Mouse (Mus musculus) stomach, postnatal 0 days (tissue): ENCODE data around the gene Afap1l2. TPM values are rescaled to one million over a fixed set of nuclear protein-coding genes. Genes with fewer than 3 reads are reported as not detected.

Experiments used
- ATAC-seq: fragments of 200-750 bp; cut with Nextera tagmentation; 2 replicates; pipeline ENCODE4 v1.8.0; 2017; ENCODE audit not compliant: low FRiP score, low TSS enrichment
- DNase-seq: peaks from one replicate; pipeline ENCODE4 v3.0.0-alpha.2; 2016; ENCODE audit warnings: low spot score
- H3K27ac ChIP-seq: fragments of 300-500 bp; sonication (generic); replicated peaks from 2 replicates; pipeline ENCODE4 v1.5.1; 2014; ENCODE audit warnings: mild to moderate bottlenecking, control low read depth
- H3K27me3 ChIP-seq: fragments of 300-500 bp; sonication (generic); 2 replicates; pipeline ENCODE4 v1.6.1; 2014; ENCODE audit warnings: low read length; ENCODE audit not compliant: control insufficient read depth, insufficient read depth
- H3K36me3 ChIP-seq: fragments of 300-500 bp; sonication (generic); 2 replicates; pipeline ENCODE4 v1.6.1; 2014; ENCODE audit warnings: low read length, mixed read lengths; ENCODE audit not compliant: control insufficient read depth, insufficient read depth
- H3K4me1 ChIP-seq: fragments of 300-500 bp; sonication (generic); replicated peaks from 2 replicates; pipeline ENCODE4 v1.6.1; 2014; ENCODE audit warnings: antibody characterized with exemption; ENCODE audit not compliant: control insufficient read depth, insufficient read depth
- H3K4me2 ChIP-seq: fragments of 300-500 bp; sonication (generic); replicated peaks from 2 replicates; pipeline ENCODE4 v1.6.1; 2014; ENCODE audit warnings: low read depth, mild to moderate bottlenecking, control low read depth, moderate library complexity
- H3K4me3 ChIP-seq: fragments of 300-500 bp; sonication (generic); 2 replicates; pipeline ENCODE4 v1.5.1; 2014; ENCODE audit warnings: low read depth, low read length, control low read depth
- H3K9ac ChIP-seq: fragments of 300-500 bp; sonication (generic); 2 replicates; pipeline ENCODE4 v1.6.1; 2014; ENCODE audit warnings: mild to moderate bottlenecking, low read length, control low read depth, mixed read lengths
- H3K9me3 ChIP-seq: fragments of 300-500 bp; sonication (generic); 2 replicates; pipeline ENCODE4 v1.6.1; 2016; ENCODE audit warnings: low read length; ENCODE audit not compliant: control insufficient read depth
- CTCF ChIP-seq: IDR thresholded peaks from 2 replicates; pipeline ENCODE4 v1.5.1; 2016; ENCODE audit warnings: antibody characterized with exemption, low read depth, mild to moderate bottlenecking, moderate library complexity
- EP300 ChIP-seq: optimal IDR thresholded peaks from 2 replicates; pipeline ENCODE3; 2016; ENCODE audit warnings: antibody characterized with exemption
- WGBS: fragments of 180-500 bp; shearing (Covaris S2); extraction: QIAGEN DNeasy Blood & Tissue Kit; methylation state at CpG from one replicate; pipeline ENCODE4 v1.1.7; 2014; 5-methylcytosine and 5-hydroxymethylcytosine counted together
- polyA plus RNA-seq: library from polyadenylated mRNA; unstranded; fragments of >200 nt; fragmentation: Nextera tagmentation; extraction: Ambion mirVana; gene quantifications from 2 replicates; pipeline ENCODE4 v1.2.1, GENCODE M21; 2015

The Afap1l2 gene
- 9.0 and 11.0 TPM in 2 replicates for polyA plus RNA-seq

DNA sequence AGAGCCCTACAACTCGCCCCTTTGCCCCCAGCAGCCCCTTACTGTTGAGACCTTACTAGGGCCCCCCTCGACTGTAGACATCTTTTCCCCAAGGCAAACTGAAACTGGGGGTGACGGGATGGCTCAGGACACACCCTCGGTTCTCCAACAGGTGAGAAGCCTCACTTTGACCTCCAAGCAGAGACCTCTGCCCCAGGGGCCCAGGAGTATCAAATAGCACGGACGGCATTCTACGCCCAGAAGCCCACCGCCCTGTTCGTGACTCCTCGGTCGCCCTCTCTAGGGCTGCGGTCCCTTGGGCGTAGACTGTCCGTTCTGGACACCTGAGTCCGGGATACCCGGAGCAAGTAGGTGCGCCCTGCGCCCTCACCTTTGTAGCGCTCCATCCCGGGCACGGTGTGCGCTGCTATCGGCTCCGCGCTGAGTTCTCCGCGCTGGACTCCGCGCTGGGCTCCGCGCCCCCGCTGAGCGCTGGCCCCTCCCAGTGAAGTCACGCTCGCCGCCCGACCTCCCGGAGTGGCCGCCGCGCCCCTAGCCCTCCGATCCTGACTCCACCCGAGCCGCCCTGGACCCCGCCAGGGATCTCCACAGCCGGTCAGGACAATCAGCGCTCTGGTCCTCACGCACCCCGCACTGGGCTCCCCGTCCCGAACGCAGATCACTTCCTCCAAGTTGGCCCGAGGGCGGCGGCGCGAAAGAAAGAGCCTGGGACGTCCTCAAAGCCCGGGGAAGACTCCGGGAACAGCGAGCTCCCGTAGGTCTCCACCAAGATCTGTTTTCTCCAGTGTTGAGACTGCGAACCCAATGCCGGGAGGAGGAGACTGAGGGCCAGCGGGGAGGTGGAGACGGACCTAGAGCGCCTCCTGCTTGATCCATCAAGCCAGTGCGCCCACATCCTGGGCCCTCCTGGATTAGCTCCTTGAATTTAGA lies at the start of gene Afap1l2:
TSS of gene Afap1l2 (minus strand) at position 448 of the 930 bp plus-strand sequence.
- peak; percentile 63 for ATAC-seq
- Histone ChIP-seq H3K9ac (peak within 1 kb of the TSS; percentile 76), H3K27ac (peak within 1 kb of the TSS; percentile 56), H3K4me3 (peak within 1 kb of the TSS; percentile 60), H3K9me3 (no peaks in the 10 kb centered on the region), H3K4me1 (no peaks in the 10 kb centered on the region), H3K27me3 (0 out of 2 replicates have a peak, but pooled peaks cover 2% of the 10 kb centered on the region), H3K36me3 (no peaks in the 10 kb centered on the region), H3K4me2 (peak within 1 kb of the TSS; percentile 90)
- peak; percentile 67 for DNase-seq
- TF ChIP-seq EP300, result no peak
- TF ChIP-seq CTCF, result peak; percentile 78
- 2% methylated on average over 67 of the region's 68 CpGs for WGBS

DNA sequence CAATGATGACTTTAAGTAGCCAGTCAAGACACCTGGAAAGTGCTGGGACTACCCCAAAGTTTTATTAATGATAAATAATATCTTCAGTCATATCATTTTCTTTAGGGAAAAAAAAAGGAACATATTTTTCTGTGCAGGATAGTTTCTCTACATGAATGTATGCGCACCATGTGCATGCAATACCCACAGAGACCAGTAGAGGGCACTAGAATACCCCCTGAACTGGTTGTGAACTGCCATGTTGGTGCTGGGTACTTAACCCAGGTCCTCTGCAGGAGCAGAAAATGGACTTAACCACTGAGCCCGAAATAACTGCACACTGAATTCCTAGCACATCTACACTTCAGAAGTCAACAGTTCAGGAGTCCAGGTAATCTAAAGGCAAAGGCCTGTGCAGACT lies 49.5 kb upstream of the Afap1l2 start:
- TF ChIP-seq EP300 (no peak), CTCF (peak; percentile 52)
- DNase-seq (no peak), ATAC-seq (no peak)
- H3K4me1 ChIP-seq, result no peaks in the 10 kb centered on the region
- H3K36me3 ChIP-seq, result peaks cover 12% of the 10 kb centered on the region
- no peak overlapping the region for H3K4me2 ChIP-seq
- 95% methylated on average over 2 of the region's 2 CpGs for WGBS
- no peak overlapping the region for H3K27ac ChIP-seq
- no peak overlapping the region for H3K4me3 ChIP-seq
- H3K9ac ChIP-seq, result no peak overlapping the region
- H3K27me3 ChIP-seq, result no peaks in the 10 kb centered on the region
- H3K9me3 ChIP-seq, result no peaks in the 10 kb centered on the region; the same call in 1 of the 2 replicates

DNA sequence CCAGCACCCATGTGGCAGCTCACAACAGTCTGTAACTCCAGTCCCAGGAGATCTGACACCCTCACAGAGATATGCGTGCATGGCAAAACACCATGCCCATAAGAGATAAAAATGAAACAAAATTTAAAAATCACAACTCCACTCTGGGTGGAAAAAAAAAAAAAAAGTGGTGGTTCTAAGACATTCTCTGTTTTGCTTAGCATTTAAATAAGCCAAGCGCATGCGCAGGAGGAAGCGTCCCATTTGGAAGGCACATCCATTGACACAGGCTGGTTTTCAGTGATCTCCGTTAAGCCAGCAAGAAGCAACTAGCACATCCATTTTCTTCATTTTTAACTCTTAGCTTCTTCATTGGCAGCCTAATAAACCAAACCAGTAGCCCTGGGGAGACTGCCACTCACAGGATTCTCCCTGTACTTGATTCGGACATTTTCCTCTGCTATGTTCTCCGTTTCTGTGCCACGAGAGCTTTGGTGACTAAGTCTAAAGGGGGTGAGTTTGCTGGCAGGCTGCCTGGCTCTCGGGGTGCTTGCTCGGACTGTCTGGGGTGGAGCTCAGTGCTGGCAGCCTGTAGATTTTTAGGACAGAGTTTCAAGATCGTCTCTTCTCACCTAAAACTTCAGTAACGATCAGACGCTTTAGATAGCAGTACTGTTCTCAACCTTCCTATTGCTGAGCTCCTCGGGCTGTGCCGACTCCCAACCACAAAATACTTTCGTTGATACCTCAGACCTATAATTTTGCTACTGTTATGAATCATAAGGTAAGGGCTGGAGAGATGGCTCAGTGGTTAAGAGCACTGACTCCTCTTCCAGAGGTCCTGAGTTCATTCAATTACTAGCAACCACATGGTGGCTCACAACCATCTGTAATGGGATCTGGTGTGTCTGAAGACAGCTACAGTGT lies 47.4 kb upstream of the Afap1l2 start:
- TF ChIP-seq CTCF (no peak), EP300 (no peak)
- no peak overlapping the region for H3K27ac ChIP-seq
- H3K4me2 ChIP-seq, result no peak overlapping the region
- no peaks in the 10 kb centered on the region; the same call in 1 of the 2 replicates for H3K9me3 ChIP-seq
- no peaks in the 10 kb centered on the region for H3K27me3 ChIP-seq
- no peak overlapping the region for H3K4me3 ChIP-seq
- ATAC-seq (no peak), DNase-seq (no peak)
- H3K36me3 ChIP-seq, result peaks cover 9% of the 10 kb centered on the region
- no peak overlapping the region for H3K9ac ChIP-seq
- no peaks in the 10 kb centered on the region for H3K4me1 ChIP-seq
- WGBS, result 72% methylated on average over 16 of the region's 16 CpGs

DNA sequence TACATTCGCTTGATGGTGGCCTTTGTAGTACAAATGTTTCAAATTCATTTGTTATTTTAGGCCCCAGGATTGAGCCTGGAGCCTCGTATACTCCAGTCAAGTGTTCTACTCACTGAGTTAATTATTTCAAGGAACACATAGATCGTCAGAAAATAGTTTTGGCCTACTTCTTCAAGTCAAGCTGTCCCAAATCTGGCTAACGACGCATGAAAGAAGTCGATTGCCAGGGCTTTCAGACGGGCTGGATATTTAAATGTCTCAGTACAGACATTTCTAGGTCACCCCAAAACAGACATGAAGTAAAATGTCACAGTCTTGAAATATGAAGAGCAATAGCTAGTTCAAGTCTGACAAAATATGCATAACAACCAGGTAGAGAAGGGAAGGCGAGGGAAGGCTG lies 44.9 kb upstream of the Afap1l2 start:
- DNase-seq (no peak), ATAC-seq (no peak)
- no peak for TF ChIP-seq EP300
- TF ChIP-seq CTCF, result no peak
- H3K9ac ChIP-seq, result no peak overlapping the region
- no peak overlapping the region for H3K4me2 ChIP-seq
- H3K9me3 ChIP-seq, result no peaks in the 10 kb centered on the region; the same call in 1 of the 2 replicates
- peaks cover 8% of the 10 kb centered on the region for H3K36me3 ChIP-seq
- no peak overlapping the region for H3K4me3 ChIP-seq
- WGBS, result 80% methylated on average over 8 of the region's 8 CpGs
- no peaks in the 10 kb centered on the region for H3K4me1 ChIP-seq
- no peak overlapping the region for H3K27ac ChIP-seq
- H3K27me3 ChIP-seq, result no peaks in the 10 kb centered on the region

DNA sequence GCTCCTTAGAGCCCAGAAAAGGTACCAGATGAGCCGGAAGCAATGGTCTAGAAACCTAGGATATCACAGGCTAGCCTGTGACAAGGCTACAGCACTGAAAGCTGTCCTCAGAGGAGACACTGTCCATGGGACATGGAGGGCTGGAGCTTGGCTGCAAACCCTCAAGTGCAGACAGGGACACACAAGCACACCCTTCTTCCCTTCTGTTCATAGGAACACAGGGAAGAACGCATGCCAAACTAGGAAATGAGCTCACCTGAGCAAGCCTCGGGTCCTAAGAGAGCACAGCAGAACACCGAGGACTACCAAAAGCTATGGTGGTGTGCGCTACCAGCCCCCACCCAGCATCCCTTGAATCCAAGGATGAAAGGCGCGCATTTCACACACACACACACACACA lies 44.0 kb upstream of the Afap1l2 start:
- Histone ChIP-seq H3K9me3 (no peaks in the 10 kb centered on the region), H3K9ac (no peak overlapping the region), H3K27ac (no peak overlapping the region), H3K4me2 (no peak overlapping the region), H3K4me1 (no peaks in the 10 kb centered on the region), H3K27me3 (no peaks in the 10 kb centered on the region), H3K36me3 (peaks cover 3% of the 10 kb centered on the region), H3K4me3 (no peak overlapping the region)
- WGBS, result 94% methylated on average over 7 of the region's 7 CpGs
- TF ChIP-seq EP300 (no peak), CTCF (no peak)
- DNase-seq (no peak), ATAC-seq (no peak)
